Mouse (Mus musculus): ENCODE data around the gene Gm1043. TPM values are rescaled to one million over a fixed set of nuclear protein-coding genes. Genes with fewer than 3 reads are reported as not detected.

Gm1043 gene
- total RNA-seq, 4 experiments from 2014 or later: 22.4 to 42.6 (median 30.3) TPM

DNA sequence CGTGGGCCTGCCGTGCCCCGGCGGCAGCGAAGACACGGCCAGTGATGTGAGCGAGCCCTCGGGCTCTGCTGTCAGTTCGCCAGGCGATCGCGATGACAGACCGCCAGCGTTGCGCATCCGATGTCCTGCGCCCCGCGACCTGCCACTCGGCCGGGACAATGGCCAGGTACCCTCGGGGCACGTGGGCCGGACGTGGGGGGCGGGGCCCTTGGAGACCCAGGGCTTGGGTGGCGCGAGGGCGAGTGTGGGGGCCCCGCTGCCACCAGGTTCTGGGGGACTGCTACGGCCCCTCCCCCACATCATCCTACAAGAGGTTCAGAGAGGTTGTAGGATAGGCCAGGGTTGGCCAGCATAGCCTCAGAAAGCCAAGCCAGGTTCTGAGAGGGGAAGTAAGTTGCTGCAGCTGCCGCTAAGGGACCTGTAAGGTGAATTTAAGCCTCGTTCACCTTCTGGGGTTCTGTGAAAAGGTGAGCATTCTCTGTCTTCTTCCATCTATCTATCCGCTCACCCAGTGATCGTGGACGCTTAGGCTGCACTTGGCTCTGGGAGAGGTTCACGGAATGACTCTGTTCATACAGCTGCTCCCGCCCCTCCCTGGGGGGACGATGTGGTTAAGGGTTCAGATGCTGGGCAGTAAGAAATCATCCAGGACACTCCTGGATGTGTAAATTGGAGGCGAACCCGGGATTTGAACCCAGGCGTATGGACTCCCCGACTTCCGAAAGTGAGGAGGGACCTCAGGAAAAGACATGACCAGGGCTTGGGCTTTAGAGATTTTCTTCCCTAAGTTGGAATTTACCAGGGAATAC, 157.4 kb downstream of the Gm1043 start:
- no peak for DNase-seq (ENCODE audit: low spot score in 2 of 2)

DNA sequence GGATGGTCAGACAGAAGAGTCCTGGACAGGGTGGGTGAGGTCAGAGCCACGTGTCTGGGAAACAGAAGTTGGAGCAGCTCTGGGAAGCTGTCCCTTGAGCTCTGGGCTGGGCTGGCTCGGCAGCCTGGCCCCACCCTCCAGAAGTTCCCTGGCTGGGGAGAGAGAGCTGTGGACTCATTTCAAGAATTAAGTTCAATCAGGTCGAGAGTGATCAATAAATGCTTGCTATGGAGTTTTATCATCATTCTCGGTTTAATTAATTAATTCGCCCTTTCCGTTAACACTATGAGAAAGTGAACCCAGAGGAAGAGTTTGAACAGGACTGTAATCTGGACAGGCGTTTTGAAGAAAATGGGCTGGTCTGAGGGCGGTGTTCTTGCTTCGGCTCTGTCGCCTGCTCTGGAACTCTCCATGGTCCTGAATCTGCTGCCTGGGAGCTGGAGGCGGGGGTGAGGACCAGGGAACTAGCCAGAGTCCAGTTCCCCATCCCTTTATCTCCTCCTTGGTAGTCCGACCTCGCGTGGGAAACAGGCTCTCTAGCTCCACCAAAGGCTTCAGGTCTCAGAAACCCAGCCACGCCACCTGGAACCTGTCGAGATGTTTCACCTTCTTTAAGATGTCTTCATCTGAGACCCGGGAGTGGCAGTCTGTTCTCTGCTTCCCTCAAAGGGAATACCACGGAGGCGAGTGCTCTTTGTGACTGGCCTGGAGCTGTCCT, 158.2 kb downstream of the Gm1043 start:
- DNase-seq (ENCODE audit: low spot score in 2 of 2): no peak

DNA sequence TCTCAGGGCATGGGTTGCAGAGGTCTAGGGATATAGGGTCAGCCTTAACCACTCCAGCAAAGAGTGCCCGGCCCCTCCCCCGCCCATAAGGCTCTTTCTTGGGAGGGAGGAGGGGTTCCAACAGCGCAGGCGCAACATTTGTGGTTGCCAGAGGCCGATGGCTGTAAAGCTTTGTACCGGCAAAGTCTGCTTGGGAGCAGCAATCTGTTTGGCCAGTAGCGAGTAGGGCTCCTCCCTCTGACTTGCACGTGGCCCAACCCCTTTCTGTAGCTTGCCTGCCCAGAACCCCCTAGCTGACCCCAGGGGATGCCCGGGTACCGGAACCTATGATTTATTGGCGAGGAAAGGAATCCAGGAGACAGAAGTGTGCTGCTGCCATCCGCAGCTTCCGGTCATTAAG, 159.0 kb downstream of the Gm1043 start:
- peak; percentile 71 for DNase-seq (ENCODE audit: low spot score in 2 of 2)

DNA sequence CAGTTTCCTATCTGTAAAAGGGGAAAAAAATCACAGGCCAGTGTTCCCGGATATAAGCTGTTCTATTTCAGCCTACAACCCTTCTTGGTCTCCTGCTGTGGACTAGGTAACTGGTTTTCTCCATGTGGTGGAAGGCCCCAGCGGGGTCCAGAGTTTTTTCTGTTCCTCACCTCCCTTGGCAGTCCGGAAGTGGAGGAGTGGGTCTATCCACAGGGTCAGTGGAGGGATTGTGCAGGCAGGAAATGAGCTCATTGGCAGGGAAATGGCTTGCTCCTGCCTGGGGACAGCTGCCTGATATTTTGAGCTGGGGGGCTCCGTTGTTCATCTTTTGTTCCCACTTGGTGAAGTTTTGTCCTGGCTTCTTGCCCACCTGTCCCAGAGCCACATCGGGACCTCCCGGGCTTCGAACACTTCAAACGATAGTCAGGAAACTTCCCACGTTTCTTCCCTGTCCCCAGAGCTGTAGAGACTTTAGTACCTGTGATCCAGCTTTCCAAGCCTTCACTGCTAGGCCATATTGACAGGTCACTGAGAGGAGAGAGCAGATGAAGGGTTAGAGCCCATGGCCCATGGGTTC, 159.6 kb downstream of the Gm1043 start:
- no peak for DNase-seq (ENCODE audit: low spot score in 2 of 2)

DNA sequence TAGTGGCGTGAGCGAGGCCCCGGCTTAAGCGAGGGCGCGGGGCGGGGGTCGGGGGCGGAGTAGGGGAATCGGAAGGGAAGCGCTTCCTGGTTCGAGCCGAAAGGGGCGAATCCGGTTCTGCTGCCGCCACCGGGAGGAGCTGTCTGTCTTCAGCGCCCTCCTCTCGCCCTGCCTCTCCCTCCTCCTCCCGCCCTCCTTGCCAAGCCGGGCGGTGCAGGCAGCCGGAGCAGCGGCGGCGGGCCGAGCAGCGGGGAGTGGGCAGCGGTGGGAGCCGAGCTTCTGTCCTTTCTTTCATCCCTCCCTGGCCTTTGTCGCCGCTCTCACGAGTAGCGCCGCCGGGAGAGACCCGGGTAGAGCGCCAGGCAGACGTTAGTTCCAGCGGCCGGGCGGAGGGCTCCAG, 160.5 kb downstream of the Gm1043 start:
- peak in 1 of 2 experiments; percentile 70 for DNase-seq (ENCODE audit: low spot score in 2 of 2)

DNA sequence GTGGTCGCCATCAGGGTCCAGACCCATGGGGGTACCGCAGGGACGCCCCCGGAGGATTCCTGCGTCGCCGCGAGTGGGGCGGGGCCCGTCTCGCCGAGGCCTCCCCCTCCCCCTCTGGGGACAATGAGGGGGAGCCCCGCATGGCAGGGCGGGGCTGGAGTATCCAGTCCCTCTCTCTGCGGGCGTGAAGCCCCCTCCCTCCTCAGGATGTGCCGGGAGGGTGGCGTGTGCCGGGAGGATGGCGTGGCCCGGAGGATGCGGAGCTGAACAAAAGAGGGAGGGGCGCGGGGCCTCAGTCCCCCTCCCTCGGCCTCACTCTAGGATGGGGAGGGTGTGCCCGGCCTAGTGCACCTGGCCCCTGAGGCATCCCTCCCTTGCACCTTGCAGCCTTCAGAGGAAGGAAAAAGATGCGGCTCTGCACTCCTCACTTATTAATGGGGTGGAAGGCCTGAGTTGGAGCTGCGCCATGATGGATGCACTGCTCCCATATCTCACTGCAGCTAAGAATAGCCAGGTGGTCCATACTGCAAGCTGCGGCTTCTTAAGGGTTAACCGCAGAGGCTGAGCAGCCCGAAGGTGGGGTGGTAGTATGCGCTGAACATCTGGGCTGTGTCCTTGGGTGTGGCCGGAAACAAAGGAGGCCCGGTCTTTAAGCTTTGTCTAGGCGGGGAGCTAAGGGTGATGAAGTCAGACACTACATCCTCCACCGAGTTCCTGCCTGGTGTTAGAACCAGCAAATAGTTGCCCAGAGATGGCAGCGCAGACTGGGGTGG, 161.2 kb downstream of the Gm1043 start:
- no peak for DNase-seq (ENCODE audit: low spot score in 2 of 2)

DNA sequence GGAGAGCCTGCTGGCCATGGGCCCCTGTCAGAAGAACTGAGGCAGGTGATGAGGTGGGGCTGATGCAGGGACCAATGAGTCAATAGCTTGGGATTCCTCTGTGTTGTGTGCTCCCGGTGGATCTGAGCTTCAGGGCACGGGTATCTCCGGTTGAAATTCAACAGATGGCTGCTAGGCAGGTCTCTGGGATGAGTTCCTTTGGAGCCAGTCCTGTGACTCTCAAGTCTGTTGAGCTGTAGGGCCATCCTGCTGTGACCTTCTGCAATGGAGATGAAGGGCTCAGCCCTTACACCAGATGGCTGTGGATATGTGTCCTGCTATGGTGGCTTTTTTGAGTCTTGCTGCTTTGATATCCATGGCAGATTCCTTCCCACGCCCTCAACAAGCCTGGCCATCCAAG, 162.3 kb downstream of the Gm1043 start:
- DNase-seq (ENCODE audit: low spot score in 2 of 2): no peak

DNA sequence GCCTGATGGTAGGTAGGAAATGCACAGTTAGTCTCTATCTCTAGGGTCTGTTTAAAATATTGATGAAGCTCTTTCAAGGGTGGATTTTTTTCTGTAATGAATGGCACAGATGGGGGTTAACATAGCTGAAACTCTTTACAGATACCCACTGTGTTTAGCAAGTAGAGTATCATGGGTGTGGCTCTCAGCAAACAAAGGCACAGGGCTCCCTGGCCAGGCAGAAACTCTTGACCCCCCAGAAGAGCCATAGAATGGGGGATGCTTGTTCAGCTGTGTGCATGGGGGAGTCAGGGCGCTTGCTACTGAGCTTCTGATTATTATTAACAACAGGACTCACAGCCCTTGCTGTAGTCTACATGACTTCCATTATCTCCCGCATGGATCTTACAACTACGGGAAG, 163.7 kb downstream of the Gm1043 start:
- DNase-seq (ENCODE audit: low spot score in 2 of 2): no peak

DNA sequence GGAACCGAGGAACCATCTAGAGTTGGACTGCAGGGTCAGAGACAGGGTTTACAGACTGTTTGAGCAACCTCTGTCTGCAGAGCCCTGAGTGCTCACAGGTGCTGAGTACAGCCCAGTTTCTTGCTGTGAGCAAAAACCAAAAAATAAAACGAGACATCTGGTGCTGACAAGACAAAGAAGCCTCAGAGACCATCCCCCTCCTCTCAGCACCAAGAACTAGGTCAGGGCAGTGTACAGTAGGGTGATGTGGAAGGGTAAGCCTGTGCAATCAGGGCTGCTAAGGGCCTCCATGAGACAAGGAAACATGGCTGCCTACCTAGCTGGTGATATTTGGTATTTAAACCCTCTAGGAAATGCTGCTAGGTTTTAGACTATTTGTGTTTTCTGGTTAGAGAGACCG, 166.4 kb downstream of the Gm1043 start:
- no peak for DNase-seq (ENCODE audit: low spot score in 2 of 2)

DNA sequence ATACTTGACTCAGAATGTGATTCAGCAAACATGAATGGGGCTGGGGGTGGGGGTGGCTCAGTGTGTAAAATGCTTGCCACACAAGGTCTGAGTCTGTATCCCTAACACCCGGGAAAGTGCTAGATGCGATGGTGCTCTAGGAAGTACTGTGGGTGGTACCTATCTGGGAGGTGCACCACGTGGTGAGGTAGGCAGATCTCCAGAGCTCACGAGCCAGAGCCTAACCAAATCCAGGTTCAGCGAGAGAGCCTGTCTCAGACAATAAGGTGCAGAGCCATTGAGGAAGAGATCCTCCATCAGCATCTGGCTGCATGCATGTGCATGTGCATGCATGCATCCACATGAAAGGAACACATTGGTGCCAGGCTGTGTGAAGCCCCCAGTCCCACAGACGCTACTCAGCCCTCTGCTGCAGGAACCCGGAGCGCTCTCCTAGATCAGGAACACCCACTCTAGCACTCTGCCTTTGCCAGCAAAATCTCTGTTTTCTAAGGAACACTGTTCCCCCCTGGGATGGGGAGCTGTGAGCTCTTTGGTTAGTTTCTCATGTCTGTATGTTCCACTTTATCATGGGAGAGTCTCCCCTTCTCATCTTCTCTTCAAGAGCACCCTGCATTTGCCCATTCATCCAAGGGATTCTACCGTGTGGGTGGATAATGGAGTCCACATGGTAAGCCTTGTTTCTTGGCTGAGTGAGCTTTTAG, 167.1 kb downstream of the Gm1043 start:
- DNase-seq (ENCODE audit: low spot score in 2 of 2): no peak

DNA sequence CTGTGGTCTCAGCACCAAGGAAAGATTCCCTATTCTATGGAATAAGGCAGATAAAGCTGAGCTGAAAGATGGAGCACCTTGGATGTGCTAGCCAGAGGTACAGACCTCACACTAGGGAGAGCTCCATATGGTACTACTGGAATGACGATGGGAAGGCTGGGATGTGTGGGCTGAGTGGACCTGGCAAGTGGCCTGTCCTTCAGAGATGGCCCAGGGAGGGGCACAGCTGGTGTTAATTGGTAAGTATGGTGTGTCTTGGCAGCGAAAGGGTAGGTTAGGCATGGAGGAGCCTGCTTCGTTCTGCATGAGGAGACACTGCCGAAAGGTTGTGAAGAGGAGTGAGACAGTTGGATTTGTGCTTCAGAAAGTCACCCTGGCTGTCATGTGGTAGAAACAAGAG, 169.4 kb downstream of the Gm1043 start:
- DNase-seq (ENCODE audit: low spot score in 2 of 2): no peak

DNA sequence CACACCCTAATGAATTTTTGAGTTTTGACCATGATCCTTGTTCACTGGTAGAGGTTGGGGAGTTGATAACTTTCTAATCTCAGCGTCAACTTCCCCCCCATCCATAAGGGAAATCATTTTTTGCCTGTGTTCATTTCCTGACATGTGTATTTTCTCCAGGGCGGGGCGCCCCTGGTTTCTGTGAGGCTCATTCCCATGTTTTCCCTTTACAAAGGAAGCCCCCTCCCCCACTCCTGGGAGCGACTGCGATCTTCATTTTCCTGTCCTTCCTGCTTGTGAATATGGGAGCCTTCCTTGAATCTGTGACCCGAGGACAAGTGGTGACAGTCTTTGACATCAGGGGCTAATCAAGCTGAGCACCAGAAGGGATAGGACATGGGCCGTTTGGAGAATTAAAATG, 171.7 kb downstream of the Gm1043 start:
- DNase-seq (ENCODE audit: low spot score in 2 of 2): no peak

DNA sequence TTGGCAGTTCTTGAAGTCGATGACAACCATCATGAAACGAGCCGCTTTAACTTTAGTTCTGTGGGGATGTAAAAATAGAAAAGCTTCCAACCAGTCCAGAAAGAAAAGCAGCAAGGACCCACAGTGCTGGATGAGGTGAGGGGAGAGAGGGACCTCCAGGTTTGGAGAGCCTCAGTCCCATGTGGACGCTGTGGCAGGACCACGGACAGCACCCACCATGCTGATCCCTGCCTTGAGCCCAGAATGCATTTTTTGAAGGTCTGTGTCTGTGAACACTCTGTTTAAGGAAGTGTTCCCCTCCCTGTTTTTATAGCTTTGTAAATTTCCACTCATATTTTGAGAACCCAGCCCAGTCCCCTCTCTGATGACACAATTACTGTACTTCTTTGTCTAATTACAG, 172.1 kb downstream of the Gm1043 start:
- no peak for DNase-seq (ENCODE audit: low spot score in 2 of 2)

DNA sequence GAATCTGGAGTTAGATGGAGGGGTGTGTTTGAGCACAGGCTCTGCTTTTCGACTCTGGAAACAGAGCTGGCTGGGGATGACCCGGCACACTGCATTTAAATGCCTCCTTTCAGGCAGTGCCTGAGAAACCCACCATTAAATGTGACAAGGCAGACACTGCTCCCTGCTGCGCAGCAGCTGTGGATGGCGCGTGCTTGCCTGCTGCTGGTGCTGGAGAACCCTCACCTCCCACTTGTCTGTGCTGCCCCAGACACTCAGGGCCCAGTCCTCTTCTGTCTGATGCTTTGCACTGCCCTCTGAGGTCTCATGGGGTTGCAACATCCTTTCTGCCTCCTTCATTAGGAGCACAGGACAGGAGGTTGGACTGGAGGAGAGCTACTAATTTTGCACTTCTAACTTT, 176.6 kb downstream of the Gm1043 start:
- DNase-seq (ENCODE audit: low spot score in 2 of 2): no peak

DNA sequence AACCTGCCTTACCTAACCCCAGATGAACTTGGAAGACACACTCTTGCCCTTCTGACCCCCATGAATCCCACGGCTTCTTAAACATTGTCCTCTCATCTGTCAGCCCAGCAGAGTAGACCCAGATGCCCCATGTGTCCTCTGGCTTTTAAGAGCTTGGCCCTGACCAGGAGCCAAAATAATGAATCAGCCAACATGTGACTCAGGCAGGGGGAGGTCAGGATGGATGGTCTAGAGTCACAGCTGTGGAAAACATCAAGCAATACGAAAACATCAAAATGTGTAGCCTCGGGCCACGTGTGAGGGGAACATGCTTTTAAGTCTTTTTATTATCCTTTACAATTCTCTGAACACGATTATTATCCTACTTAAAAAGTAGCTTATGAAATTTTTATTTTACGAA, 178.6 kb downstream of the Gm1043 start:
- DNase-seq (ENCODE audit: low spot score in 2 of 2): no peak

Other genes with a start within 250 kb of the Gm1043 start
- gene Ppp2r2c, start 216.9 kb upstream of the Gm1043 start, total RNA-seq (2022): 100 to 1,000 TPM; 315 to 377 (median 346) TPM
- gene Wfs1, start 96.2 kb upstream of the Gm1043 start, total RNA-seq (2022): 100 to 1,000 TPM; 141 to 176 (median 159) TPM
- gene Crmp1, start 156.6 kb downstream of the Gm1043 start, total RNA-seq (2022): 100 to 1,000 TPM; 202 to 212 (median 207) TPM